Mouse (Mus musculus): Measurements from ENCODE around the gene Tbx18. TPM values are rescaled to one million over a fixed set of nuclear protein-coding genes. Genes with fewer than 3 reads are reported as not detected.
A peak's percentile ranks its signal among the peaks of the same experiment; 100 is the strongest.

The Tbx18 gene
- 0.36 and 0.38 TPM in 2 replicates for polyA plus RNA-seq (2015; fragmentation: Nextera tagmentation; extraction: Ambion mirVana)

DNA sequence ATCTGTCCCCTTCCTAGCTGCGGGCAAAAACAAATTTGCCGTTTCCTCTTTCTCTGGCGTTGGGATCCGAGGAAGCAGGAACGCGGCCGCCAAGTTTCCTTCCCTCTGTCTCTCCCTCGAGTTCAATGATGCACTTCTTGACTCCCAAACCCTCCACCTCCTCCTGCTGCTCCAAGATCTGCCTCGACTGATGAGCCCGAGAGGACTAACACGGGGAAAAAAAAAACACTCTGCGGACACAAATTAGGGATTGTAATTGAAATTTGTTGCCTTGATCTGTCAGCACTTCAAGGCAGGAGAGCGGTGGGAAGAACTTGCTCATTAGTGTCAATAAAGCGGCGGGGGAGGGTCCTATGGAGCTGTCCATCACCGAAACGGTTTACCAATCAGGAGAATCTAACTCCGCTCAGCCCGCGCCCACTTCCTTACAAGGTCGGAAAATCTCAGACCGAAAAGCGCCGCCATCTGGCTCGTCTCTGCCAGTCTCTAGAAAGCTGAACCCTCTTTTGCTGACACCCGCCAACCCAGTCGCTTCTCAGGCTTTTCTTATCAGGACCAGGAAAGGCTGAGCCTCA lies at the start of gene Tbx18:
Tbx18 (minus strand) TSS at position 300 of the 575 bp plus-strand sequence.
- H3K4me3 ChIP-seq (replicated peaks) = peak within 1 kb of the TSS; percentile 46
- H3K4me1 ChIP-seq (replicated peaks) = peaks cover 17% of the 10 kb centered on the region
- H3K27ac ChIP-seq = no peak within 1 kb of the TSS
- H3K9me3 ChIP-seq = no peaks in the 10 kb centered on the region
- peaks cover 67% of the 10 kb centered on the region for H3K27me3 ChIP-seq (replicated peaks)
- peak; percentile 63 for ATAC-seq
- H3K4me2 ChIP-seq (replicated peaks) = peak within 1 kb of the TSS; percentile 88
- WGBS = under 1% methylated on average over 27 of the region's 27 CpGs
- no peaks in the 10 kb centered on the region for H3K36me3 ChIP-seq
- H3K9ac ChIP-seq = peak within 1 kb of the TSS; percentile 41

- Histone ChIP-seq H3K27me3 (replicated peaks) (no peaks in the 10 kb centered on the region), H3K4me1 (replicated peaks) (no peaks in the 10 kb centered on the region), H3K9ac (no peak overlapping the region), H3K9me3 (no peaks in the 10 kb centered on the region), H3K27ac (no peak overlapping the region), H3K4me2 (replicated peaks) (no peak overlapping the region), H3K4me3 (replicated peaks) (no peak overlapping the region), H3K36me3 (no peaks in the 10 kb centered on the region)
- 90% methylated on average over 2 of the region's 2 CpGs for WGBS
- ATAC-seq = no peak
Measured at GRCm38 (mm10) chr9:87773951-87774350, 42.9 kb upstream of the Tbx18 start.

DNA sequence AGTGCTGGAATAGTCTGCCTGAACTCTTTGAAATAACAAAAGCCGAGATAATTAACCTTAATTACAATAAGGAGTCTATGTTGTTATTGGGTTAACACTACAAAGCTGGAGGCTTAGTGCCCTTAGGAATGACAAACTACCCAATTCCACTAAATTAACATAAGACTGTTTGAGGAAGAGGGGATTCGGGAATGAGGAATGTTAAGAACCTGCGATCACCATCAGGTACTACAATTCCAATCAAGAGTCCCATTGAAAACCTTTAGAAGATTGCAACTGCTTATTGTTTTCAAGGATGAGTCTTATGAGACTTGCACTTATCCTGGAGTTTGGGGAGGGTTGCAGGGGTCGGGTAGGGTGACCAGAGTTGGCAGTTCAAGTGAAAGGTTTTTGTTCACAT lies 24.6 kb upstream of the Tbx18 start:
- WGBS = 80% methylated on average over 4 of the region's 4 CpGs

GRCm38 (mm10) chr9:87741599-87741998 lies 10.5 kb upstream of the Tbx18 start:
- no peaks in the 10 kb centered on the region for H3K36me3 ChIP-seq
- no peak overlapping the region for H3K27ac ChIP-seq
- no peaks in the 10 kb centered on the region for H3K9me3 ChIP-seq
- ATAC-seq = no peak
- 80% methylated on average over 8 of the region's 8 CpGs for WGBS
- H3K4me1 ChIP-seq (replicated peaks) = peaks cover 10% of the 10 kb centered on the region
- no peak overlapping the region for H3K4me2 ChIP-seq (replicated peaks)
- no peak overlapping the region for H3K4me3 ChIP-seq (replicated peaks)
- no peak overlapping the region for H3K9ac ChIP-seq
- peaks cover 56% of the 10 kb centered on the region for H3K27me3 ChIP-seq (replicated peaks)

More for the DNA sequence above, 24.6 kb upstream of the Tbx18 start:
- Histone ChIP-seq H3K4me1 (replicated peaks) (no peaks in the 10 kb centered on the region), H3K36me3 (no peaks in the 10 kb centered on the region), H3K9ac (no peak overlapping the region), H3K4me3 (replicated peaks) (no peak overlapping the region), H3K4me2 (replicated peaks) (no peak overlapping the region), H3K9me3 (no peaks in the 10 kb centered on the region), H3K27me3 (replicated peaks) (no peaks in the 10 kb centered on the region), H3K27ac (no peak overlapping the region)
- ATAC-seq = no peak

DNA sequence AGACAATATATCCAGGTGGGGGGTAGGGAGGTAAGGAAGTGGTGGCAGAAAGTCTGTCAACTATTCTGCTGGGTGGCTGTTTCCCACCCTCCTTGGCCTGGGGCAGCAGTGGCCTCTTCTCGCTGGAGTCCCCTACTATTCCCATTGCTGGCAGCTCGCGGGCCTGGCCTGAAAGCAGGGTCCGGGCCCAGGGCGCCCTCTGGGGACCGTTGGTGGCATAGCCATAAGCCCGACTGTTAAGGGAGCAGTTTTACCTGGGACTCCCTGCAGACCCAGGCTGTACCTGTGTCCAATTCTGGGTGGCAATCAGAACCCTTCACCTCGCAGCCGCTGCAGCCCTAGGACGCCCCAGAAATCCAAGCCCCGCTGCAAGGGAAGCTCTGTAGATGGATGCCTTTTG lies 9.6 kb upstream of the Tbx18 start:
- Histone ChIP-seq H3K9ac (no peak overlapping the region), H3K4me1 (replicated peaks) (peaks cover 10% of the 10 kb centered on the region), H3K27ac (no peak overlapping the region), H3K36me3 (no peaks in the 10 kb centered on the region), H3K4me2 (replicated peaks) (0 out of 2 replicates have a peak overlapping the region, but pooled peaks have one; percentile 31), H3K27me3 (replicated peaks) (peaks cover 63% of the 10 kb centered on the region), H3K9me3 (no peaks in the 10 kb centered on the region), H3K4me3 (replicated peaks) (no peak overlapping the region)
- WGBS = 1% methylated on average over 11 of the region's 11 CpGs
- ATAC-seq = peak; percentile 71

DNA sequence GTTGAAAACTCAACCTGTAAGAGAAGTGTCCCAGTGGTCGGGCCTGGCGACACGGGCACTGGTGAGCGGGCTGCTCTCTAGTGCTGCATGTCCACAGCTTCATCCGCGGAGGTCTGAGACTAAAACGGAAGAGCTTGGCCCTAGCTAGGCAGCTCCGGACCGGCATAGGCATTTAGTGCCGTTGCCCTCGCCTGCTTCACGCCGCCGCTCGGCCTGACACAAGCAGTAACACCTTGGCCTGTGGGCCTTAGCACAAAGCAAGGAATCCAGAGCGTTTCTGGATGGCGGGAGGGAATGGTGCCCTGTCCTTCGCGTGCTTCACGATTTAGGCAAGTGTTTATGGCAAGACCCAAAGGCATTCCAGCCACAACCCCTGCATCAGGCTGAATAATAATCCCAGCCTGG lies 9.2 kb upstream of the Tbx18 start:
- H3K4me3 ChIP-seq (replicated peaks) = no peak overlapping the region
- no peak overlapping the region for H3K27ac ChIP-seq
- H3K36me3 ChIP-seq = no peaks in the 10 kb centered on the region
- no peaks in the 10 kb centered on the region for H3K9me3 ChIP-seq
- peak; percentile 61 for ATAC-seq
- H3K4me2 ChIP-seq (replicated peaks) = peak overlapping the region; percentile 31; the same call in 1 of the 2 replicates
- H3K9ac ChIP-seq = no peak overlapping the region
- H3K27me3 ChIP-seq (replicated peaks) = peaks cover 68% of the 10 kb centered on the region
- peaks cover 10% of the 10 kb centered on the region for H3K4me1 ChIP-seq (replicated peaks)
- WGBS = 4% methylated on average over 20 of the region's 20 CpGs

DNA sequence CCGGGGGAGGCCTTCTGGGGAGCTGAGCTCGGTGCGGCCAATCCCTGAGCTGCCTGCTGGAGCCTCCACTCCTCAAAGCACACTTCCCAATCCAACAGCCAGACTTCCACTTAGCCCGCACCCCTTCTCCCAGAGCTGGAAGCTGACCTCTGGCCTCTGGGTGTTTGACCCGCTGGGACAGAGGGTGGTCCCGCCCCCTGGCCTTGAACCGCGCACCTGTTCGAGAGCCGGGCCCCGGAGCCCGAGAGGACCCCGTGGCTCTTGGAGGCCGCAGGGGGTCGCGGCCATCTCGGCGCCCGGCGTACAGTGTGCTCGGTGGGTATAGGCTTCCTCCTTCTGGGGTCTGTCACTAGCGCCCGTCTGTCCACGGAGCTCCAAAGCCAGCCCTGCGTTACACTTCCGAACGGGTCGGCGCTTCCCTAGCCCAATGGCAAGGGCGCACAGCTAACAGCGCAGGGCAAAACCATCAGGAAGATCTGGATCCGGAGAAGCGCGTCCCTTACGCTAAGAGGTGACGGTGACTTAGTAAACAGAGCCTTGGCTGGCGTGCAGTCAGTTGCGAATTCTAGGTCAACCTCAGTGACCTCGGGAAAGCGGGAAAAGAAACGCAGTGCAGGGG lies 8.6 kb upstream of the Tbx18 start:
- H3K27me3 ChIP-seq (replicated peaks) = peaks cover 73% of the 10 kb centered on the region
- H3K36me3 ChIP-seq = no peaks in the 10 kb centered on the region
- H3K4me2 ChIP-seq (replicated peaks) = peak overlapping the region; percentile 31; the same call in 1 of the 2 replicates
- WGBS = 3% methylated on average over 41 of the region's 41 CpGs
- ATAC-seq = peak; percentile 39; the same call in 1 of the 2 replicates
- H3K4me3 ChIP-seq (replicated peaks) = 0 out of 2 replicates have a peak overlapping the region, but pooled peaks have one; percentile 7
- H3K4me1 ChIP-seq (replicated peaks) = peaks cover 10% of the 10 kb centered on the region
- no peak overlapping the region for H3K27ac ChIP-seq
- no peak overlapping the region for H3K9ac ChIP-seq
- H3K9me3 ChIP-seq = no peaks in the 10 kb centered on the region

GRCm38 (mm10) chr9:87738766-87739542 lies 7.9 kb upstream of the Tbx18 start:
- Histone ChIP-seq H3K4me3 (replicated peaks) (0 out of 2 replicates have a peak overlapping the region, but pooled peaks have one; percentile 7), H3K4me1 (replicated peaks) (peaks cover 10% of the 10 kb centered on the region), H3K9ac (no peak overlapping the region), H3K4me2 (replicated peaks) (peak overlapping the region; percentile 31; the same call in 1 of the 2 replicates), H3K9me3 (no peaks in the 10 kb centered on the region), H3K27ac (no peak overlapping the region), H3K36me3 (no peaks in the 10 kb centered on the region), H3K27me3 (replicated peaks) (peaks cover 80% of the 10 kb centered on the region)
- under 1% methylated on average over 39 of the region's 39 CpGs for WGBS
- ATAC-seq = no peak

DNA sequence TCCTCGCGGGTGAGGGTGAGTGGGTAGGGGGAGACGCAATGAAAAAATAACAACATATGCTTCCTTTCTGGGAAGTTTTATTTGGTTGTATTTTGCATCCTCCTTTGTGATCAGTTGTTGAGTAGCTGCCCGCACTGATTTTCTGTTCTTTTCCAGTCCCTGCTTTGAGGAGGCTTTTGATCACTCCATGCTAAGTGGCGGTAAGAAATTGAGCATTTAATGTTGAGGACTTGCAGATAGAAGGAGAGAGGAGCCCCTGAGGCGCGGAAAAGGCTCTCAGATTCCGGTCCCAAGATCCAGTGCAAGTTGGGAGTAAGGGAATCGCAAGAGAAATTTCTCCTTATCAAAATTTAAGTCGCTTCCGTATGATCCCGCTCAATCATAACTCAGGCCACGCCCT lies 7.1 kb upstream of the Tbx18 start:
- H3K4me3 ChIP-seq (replicated peaks) = no peak overlapping the region
- H3K36me3 ChIP-seq = no peaks in the 10 kb centered on the region
- 3% methylated on average over 13 of the region's 13 CpGs for WGBS

GRCm38 (mm10) chr9:87737271-87737670 lies 6.2 kb upstream of the Tbx18 start:
- Histone ChIP-seq H3K4me3 (replicated peaks) (no peak overlapping the region), H3K36me3 (no peaks in the 10 kb centered on the region), H3K9me3 (no peaks in the 10 kb centered on the region), H3K27me3 (replicated peaks) (peaks cover 88% of the 10 kb centered on the region), H3K9ac (no peak overlapping the region), H3K27ac (no peak overlapping the region), H3K4me2 (replicated peaks) (no peak overlapping the region), H3K4me1 (replicated peaks) (peaks cover 10% of the 10 kb centered on the region)
- no peak for ATAC-seq
- 6% methylated on average over 4 of the region's 4 CpGs for WGBS

More for the DNA sequence above, 7.1 kb upstream of the Tbx18 start:
- Histone ChIP-seq H3K9ac (no peak overlapping the region), H3K27me3 (replicated peaks) (peaks cover 82% of the 10 kb centered on the region), H3K9me3 (no peaks in the 10 kb centered on the region), H3K4me2 (replicated peaks) (no peak overlapping the region), H3K4me1 (replicated peaks) (peaks cover 10% of the 10 kb centered on the region), H3K27ac (no peak overlapping the region)
- no peak for ATAC-seq

DNA sequence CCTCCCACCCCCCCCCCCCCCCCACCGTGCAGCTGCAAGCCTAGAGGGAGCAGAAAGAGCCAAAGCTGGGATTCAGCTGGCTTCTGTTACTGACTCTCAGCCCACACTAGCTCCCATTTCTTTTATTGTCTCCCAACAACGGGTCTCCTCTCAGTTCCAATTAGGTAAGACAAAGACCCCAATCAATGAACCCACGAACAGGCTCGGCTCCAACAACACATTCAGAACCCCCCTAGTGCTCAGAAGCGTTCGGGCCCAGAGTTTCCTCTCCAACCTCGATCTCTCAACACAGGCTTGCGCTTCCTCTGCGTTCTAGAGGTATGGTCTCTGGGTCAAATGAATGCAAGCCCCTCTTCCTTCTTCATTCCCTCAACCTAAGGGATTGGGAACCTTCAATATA lies 4.0 kb upstream of the Tbx18 start:
- H3K36me3 ChIP-seq = no peaks in the 10 kb centered on the region
- WGBS = under 1% methylated on average over 9 of the region's 9 CpGs
- no peak for ATAC-seq

GRCm38 (mm10) chr9:87734631-87735030 lies 3.6 kb upstream of the Tbx18 start:
- ATAC-seq = no peak
- Histone ChIP-seq H3K9me3 (no peaks in the 10 kb centered on the region), H3K4me3 (replicated peaks) (no peak overlapping the region), H3K27ac (no peak overlapping the region), H3K36me3 (no peaks in the 10 kb centered on the region), H3K9ac (no peak overlapping the region), H3K4me1 (replicated peaks) (peaks cover 15% of the 10 kb centered on the region), H3K4me2 (replicated peaks) (no peak overlapping the region), H3K27me3 (replicated peaks) (peaks cover 84% of the 10 kb centered on the region)
- 4% methylated on average over 9 of the region's 9 CpGs for WGBS

More for the DNA sequence above, 4.0 kb upstream of the Tbx18 start:
- peaks cover 14% of the 10 kb centered on the region for H3K4me1 ChIP-seq (replicated peaks)
- H3K27ac ChIP-seq = no peak overlapping the region
- H3K4me3 ChIP-seq (replicated peaks) = no peak overlapping the region
- H3K27me3 ChIP-seq (replicated peaks) = peaks cover 84% of the 10 kb centered on the region
- no peaks in the 10 kb centered on the region for H3K9me3 ChIP-seq
- no peak overlapping the region for H3K9ac ChIP-seq
- no peak overlapping the region for H3K4me2 ChIP-seq (replicated peaks)
